Mouse (Mus musculus): Measurements from ENCODE around the gene Naa40.

GRCm38 (mm10) chr19:7264766-7265331 lies 23.9 kb upstream of the Naa40 start:
- TF ChIP-seq GATA1 (IDR thresholded peaks at IDR 0.05; ENCODE audit: borderline replicate concordance, low read length) (no peak), FLI1 (IDR thresholded peaks at IDR 0.05; ENCODE audit: low read length) (no peak)
